Mouse (Mus musculus): ENCODE measurements around the gene Tas1r3.

Tas1r3 gene

DNA sequence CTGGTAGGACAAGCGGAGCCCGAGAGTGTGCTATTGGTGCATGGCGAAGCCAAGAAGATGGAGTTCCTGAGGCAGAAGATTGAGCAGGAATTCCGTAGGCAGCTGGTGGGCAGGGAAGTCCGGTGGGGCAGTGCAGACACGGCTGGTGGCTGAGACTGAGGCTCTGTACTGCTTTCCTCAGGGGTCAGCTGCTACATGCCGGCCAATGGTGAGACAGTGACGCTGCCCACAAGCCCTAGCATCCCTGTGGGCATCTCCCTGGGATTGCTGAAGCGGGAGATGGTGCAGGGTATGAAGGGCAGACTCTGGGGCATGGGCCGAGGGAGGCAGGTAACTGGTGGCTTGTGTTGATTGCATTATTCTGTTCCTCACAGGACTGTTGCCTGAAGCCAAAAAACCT is 24.5 kb upstream of the Tas1r3 start:
- in situ Hi-C loops (cut with MboI, MseI): no loop called here

DNA sequence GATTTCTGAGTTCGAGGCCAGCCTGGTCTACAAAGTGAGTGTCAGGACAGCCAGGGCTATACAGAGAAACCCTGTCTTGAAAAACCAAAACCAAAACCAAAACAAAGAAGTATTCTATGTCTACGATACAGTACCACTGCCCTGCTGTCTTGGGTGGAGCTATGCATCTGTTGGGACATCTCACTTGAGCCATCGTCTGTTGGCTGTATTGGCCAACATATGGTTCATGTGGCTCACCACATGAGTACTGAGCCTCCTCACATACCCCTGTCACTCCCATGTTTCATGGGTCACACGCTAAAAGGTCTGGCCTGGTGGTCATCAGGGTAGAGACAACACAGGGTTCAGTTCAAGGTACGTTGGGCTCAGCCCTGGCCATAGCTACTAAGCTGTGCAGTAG is 23.2 kb upstream of the Tas1r3 start:
- in situ Hi-C loops (cut with MboI, MseI): no loop called here

DNA sequence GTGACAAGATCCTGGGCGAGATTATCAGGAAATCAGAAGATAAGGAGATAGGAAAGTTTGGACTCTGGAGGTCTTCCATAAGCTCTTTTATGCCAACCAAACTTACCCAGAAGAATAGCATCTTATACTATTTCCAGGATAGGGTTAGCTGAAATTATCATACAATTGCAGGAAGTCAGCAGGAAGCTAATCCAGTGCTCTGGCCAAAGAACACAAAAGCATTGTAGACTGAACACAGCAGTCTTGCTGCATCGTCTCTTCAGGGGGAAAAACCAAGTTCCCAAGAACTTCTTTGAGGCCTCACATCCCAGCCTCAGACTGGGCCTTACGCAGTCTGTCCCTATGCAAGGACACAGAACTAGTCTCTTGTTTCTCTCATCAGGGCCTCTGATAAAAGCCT is 20.4 kb upstream of the Tas1r3 start:
- in situ Hi-C loops (cut with MboI, MseI): no loop called here

DNA sequence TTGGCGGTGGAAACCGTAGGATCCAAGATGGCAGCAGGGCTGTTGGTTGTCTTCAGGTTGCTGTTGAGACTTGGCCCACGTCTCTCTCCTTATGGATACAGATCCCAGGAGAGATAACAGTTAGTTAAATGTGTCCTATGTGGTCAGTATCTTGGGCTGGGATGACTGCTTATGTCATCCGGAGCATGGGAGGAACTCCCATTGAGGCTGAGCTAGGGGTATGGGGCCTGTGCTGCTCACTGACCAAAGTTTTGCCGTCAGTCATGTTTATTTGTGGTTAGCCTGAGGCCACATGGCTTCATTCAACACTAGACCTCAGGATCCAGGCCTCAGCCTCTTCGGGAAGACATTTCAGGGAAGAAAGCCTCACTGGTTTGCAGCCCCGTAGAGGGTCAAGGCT is 8.2 kb upstream of the Tas1r3 start:
- in situ Hi-C loops (cut with MboI, MseI): no loop called here

DNA sequence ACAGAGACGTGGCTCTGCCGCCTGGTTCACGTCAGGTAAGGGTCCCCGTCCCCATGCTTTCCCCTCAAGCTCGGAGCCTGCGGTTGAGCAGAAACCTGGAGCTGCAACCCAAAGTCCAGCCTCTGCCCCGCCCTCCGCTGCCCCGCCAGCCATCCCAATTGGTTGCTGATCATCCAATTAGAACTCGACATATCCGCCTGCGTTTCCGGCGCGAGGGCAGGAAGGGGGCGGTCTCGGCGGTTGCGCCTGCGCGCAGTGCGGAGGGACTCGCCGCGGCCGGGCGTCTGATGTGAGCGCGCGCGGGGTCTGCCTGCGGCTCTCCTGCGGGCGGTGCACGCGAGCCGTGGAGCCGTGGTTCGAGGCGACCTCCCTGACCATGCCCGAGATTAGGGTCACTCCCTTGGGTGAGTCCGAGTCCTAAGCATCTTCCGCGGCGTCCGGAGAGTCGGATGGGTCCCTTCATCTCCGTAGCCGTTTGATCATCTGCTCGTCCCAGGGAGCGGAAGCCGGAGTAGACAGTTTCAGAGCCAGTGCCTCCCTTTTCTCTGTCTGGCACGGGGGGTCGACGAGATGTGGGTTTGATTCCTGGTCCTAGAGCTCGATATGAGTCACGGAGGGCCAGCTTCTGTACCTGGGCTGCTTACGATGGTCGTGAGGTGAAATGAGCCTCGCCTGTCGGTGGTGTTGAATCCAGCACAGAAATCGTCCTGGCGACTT is 6.3 kb upstream of the Tas1r3 start, which contains the start of the genes Cptp and Ints11:
TSS of gene Cptp (minus strand) at position 124 of the 717 bp plus-strand sequence.
TSS of gene Ints11 (plus strand) at position 230 of the 717 bp plus-strand sequence.
- in situ Hi-C loops (cut with MboI, MseI): no loop called here

DNA sequence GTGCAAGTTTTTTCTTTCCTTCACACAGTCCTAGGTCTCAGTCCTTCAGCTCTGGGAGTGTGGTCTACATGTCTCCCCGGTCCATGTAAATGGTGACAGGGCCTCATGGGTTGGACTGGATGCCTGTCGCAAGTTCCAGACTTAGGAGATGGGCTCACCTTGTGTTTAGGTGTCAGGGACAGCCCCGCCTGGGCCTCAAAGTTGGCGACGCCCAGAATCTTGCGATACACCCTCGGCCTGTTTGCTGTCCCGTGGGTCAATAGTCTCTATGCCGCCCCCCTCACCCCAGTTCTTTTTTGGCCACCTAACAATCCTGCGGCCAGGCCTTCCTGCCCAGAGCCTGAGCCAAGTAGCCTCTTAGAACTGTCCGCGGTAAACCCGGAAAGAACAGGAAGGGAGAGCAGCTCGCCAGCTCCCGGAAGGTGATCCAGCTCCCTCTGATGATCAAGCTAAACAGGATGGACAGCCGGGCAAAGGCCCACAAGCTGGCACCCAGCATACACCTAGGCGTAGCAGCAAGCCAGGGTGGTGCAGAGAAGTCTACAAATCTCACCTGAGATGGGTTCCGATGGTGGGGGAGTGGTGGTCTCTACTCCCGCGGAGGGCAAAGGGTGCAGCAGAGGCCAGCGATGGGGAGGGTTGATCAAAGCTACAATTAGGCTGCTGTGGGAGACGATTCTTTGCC is 5.6 kb upstream of the Tas1r3 start:
- in situ Hi-C loops (cut with MboI, MseI): no loop called here

DNA sequence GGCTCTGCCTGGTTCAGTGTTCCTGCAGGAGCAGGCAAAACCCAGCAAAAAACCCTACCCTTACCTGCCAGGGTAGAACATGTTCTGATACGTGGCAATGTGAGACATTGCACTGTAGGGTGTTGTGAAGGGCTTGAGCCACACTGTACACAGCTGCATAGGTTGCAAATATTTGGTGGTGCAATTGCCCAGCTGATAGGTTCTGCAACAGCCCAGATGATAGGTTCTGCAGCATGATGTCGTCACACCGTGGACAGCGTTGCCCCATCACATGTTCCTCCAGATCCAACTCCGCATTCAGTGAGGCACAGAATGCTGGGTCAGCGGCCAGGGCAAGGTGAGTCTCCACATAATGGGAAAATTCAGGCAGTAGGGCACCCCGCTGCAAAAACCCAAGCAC is 1.4 kb downstream of the Tas1r3 start:
- in situ Hi-C loops (cut with MboI, MseI): no loop called here

DNA sequence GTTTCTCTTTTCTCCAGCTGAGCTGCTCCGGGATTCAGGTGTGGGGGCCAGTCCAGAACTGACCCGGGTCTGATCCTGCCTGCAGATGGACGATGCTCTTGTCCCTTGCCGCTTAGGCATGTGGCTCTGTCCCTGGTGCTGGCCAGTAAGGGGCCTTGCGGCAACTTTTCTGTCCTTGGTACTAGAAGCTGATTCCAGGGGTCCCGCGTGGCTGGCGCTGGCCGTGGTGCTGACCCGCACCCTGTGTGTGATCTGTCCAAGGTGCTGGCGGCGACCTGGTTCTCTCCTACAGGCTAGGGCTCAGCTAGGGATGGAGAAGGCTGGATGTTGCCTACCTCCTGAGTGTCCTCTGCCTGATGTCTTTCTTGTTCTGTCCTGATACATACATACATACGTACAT is 3.8 kb downstream of the Tas1r3 start:
- in situ Hi-C loops (cut with MboI, MseI): no loop called here

DNA sequence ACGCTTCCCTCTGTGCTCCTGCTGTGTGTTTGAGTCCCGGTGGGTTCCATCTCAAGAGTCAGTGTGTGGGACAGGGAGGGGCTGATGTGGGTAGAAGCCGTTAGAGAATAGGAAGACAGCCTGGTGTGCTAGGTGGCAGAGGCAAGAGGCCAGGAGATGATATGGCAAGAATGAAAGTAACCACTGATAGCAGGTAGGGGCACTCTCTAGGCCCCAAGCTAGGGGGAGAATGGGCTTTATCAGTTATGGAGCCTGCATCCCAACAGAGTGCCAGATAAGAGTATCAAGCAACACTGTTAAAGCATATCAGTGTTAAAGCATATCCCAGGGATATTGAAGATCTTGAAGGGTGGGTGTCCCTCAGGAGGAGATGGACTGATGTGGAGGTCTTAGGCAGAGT is 6.3 kb downstream of the Tas1r3 start:
- in situ Hi-C loops (cut with MboI, MseI): no loop called here

DNA sequence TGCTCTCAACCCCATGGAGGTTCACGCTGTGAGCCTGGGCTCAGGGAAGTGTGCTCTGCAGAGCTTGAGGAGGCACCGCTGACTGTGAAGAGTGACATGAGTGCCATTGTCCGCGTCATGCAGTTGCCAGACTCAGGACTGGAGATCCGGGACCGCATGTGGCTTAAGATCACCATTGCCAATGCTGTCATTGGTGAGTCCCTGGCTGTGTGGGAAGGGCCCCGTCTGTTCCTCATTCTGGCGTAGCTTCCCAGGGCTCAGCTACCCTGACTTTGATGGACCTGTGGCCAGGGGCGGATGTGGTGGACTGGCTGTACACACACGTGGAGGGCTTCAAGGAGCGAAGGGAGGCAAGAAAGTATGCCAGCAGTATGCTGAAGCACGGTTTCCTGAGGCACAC is 7.1 kb downstream of the Tas1r3 start:
- in situ Hi-C loops (cut with MboI, MseI): no loop called here

DNA sequence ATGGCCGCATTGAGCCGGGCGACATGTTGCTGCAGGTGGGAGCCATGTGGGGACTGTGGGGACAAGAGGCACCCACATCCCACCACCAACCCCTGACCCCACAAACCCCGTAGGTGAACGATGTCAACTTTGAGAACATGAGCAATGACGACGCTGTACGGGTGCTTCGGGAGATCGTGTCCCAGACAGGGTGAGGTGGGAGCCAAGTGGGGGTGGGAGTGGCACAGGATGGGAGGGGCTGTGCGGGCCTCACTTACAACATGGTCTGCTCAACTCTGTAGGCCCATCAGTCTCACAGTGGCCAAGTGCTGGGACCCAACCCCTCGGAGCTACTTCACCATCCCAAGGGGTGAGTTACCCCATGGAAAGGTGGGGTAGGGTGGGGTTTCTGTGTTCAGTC is 8.2 kb downstream of the Tas1r3 start:
- in situ Hi-C loops (cut with MboI, MseI): no loop called here

DNA sequence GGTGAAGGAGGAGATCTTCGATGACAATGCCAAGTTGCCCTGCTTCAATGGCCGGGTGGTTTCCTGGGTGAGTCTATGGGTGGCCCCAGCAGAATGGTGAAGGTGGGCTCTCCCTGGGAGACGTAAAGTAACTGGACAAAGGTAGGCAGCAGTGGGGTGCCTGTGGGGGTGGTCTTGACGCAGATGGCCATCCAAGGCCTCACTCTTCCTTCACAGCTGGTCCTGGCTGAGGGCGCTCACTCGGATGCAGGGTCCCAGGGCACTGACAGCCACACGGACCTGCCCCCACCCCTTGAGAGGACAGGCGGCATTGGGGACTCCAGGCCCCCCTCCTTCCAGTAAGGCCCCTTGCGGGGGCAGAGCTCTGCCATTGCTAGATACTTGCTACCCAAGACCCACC is 9.7 kb downstream of the Tas1r3 start:
- in situ Hi-C loops (cut with MboI, MseI): no loop called here

DNA sequence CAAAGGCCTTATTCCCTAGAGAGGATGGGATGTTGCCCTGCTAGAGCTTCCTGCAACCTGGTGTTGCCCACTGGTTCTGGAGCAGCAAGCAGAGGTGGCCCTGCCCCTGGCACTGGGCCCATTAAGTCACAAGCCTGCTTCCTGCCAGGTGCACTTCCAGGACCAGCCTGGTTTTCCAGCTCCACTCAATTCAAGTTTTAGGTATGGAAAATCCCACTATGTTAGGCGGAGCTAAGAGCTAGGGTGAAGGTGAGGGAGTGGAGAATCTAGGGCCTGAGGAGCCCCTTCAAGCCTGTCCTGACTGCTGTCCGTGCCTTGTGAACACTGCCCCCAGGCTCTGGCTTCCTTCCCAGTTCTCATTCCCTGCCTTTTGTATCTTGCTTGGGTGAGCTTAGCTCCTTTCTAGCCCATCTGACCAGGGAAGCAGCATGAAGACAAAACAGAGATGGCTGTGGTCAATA is 11.2 kb downstream of the Tas1r3 start:
- in situ Hi-C loops (cut with MboI, MseI): no loop called here

DNA sequence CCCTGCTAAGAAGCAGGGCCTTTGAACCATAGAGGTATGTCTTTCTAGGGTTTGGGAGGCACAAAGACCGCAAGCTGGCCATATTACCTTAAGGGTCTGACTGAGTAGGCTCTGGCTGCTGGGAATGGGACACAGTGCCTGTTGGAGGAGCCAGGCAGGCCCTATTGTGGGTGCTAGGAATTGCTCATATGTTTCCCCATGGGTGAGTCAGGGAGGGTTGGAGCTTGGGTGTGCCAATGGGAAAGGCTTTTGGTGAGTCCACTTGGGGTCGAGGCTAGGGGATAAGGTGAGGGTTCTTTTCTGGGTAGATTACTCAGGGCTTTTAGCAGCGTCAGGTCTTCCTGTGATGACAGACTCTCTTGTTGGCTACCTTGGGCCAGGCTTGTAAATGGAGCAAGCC is 11.8 kb downstream of the Tas1r3 start:
- in situ Hi-C loops (cut with MboI, MseI): no loop called here

DNA sequence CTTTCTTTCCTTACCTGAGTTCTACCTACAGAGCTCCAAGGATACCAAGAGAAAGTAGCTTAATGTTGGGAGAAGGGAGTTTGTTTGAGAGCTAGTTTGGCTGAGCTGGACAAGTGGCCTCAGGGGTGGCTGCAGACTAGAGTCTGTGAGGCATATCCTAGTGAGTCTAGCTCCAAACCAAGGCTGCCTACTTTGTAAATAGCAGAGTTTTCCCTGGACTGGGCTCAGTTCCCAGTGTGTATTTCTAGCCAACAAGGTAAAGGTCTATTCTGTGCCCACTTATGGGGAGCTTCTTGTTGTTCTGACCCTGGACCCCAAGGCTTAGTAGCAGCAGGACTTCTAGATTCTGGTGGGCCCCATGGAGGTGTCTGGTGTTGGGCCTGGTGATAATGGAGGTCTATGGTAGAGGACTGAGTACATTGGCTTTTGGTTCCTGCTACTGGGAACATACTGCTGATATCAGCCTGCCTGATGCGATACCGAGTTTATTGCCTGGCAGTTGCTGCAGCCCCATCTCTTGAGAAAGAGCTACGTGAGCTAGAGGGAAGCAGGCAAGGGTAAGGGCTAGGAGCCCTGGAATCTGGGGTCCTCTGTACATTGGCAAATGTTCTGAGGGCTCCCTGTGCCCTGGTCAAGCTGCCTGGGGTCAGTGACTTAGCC is 13.2 kb downstream of the Tas1r3 start:
- in situ Hi-C loops (cut with MboI, MseI): no loop called here

DNA sequence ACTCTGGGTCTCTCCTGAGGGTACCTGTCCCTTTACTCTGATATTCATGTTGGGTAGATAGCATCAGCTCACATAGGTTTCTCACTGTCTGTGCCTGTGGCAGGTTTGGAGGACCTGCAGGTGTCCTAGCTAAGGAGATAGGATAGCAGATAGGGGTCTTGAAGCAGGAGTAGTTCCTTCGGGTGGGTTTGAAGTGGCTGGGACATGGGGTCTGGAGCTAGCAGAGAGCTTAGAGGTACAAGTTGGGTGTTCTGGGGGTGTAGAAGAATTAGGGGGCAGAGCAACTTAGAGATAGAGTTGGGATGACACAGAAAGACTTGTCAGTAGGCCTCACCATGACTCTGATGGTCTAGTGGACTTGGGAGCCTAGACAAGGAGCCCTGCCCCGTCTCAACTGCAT is 13.8 kb downstream of the Tas1r3 start:
- in situ Hi-C loops (cut with MboI, MseI): no loop called here

DNA sequence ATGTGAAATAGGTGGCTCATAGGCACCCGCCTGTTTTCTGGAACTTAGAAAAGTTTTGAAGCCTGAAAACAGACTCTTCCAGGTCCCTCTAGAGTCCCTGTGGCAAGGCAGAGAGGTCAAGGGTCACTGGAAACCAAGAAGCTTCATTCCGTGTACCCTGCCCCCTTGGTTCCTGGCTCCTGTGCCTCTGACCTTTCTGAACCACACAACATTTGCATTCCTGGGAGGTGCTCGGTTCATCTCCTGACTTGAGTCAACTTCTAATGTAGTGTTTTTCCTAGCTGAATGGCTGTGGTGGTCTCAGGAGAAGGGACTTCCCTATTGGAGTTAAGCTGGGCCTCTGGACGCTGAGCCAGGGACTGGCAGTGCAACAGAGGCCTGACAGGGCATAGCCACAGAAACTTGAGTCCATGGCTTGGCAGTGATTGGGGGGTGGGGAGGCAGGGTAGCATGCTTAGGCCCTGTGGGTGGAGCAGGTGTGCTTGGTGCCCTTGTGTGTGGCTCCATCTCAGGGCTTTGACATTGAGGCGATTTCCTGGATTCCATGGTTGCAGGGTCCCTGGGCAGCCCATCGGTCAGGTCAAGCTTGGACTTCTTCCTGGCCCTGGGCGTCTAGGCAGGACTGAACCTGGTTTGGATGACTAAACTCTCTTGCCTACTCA is 14.6 kb downstream of the Tas1r3 start:
- in situ Hi-C loops (cut with MboI, MseI): no loop called here

DNA sequence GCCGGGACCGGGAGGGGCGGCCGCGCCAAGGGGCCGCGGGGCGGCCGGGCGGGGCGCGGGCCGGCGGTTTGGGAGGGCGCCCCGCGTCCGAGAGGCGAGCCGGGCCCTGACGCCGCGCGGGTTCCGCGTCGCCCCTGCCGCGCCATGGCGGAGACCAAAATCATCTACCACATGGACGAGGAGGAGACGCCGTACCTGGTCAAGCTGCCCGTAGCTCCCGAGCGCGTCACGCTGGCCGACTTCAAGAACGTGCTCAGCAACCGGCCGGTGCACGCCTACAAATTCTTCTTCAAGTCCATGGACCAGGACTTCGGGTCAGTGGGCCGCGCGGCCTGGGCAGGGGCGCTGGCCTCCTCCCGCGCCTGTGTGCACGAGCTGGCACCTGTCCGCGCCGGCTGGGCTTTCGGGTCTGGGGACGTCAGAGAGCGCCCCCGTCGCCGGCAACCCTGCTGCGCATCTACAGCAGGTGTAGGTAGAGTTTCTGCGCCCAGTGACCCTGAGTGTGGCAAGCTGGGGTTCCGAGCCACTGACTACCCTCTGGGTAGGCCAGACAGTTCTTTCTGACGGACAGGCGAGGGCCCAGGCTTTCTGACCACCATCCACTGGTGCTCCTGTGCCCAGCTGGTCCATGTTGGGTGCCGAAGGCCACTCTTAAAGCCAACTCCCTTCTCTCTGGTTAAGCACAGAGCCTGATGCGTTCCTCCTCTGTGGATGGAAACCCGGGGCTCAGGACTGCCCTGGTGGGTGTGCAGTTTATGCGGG is 15.4 kb downstream of the Tas1r3 start:
- in situ Hi-C loops (cut with MboI, MseI): no loop called here

DNA sequence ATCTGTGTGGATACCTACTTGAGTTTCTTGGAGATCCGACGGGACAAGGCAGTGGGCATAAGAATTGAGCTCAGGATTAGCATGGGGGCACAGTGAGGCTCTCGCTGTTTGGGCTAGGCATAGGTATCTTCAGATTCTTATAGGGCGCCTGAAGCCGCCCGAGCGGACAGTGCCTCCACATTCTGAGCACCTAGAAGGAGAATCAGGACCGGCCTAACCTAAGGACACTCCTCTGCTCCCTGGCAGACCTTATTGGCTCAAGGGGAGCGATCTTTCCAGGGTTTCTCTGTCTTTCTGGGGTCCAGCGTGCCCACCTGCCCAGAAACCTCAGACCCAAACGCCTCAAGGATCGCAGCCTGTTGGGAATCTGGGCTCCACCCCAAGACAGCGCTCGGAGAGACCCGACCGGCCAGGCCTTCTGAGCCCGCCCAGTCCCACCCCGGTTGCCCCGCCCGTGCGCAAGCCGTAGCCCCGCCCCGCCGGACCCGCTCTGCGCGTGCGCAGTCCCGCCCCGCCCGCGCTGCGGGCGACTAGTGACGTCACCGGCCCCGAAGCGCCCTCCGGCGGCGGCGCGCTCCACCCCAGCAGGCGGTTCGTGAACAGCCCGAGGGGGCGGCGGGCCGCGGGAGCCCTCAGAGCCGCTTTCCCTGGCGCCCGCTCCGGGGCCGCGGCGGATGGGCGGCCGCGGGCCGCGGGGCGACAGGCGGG is 16.1 kb downstream of the Tas1r3 start, which contains the start of gene Dvl1:
TSS of gene Dvl1 (plus strand) at position 532 of the 708 bp plus-strand sequence.
- in situ Hi-C loops (cut with MboI, MseI): no loop called here

DNA sequence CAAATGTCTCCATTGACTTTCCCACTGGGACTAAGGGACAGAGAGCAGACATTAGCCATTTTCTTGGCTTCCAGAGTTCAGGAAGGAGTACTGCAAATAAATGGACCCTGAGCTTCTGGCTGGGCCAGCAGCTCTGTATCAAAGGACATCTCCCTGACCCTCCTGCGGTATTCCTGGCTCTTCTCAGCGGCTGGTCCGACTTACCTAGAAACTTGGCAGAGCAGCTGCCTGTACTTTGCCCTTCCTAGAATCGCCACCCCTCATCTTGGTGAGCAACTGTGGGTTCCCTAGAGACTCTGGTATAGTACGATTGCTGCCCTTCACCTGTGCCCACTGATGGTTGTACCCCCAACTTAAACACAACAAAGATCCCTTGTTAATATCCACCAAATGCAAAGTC is 19.9 kb downstream of the Tas1r3 start:
- in situ Hi-C loops (cut with MboI, MseI): no loop called here
